Comparison of ENCODE assay signal across 8 mouse cellular contexts in the genomic region with DNA sequence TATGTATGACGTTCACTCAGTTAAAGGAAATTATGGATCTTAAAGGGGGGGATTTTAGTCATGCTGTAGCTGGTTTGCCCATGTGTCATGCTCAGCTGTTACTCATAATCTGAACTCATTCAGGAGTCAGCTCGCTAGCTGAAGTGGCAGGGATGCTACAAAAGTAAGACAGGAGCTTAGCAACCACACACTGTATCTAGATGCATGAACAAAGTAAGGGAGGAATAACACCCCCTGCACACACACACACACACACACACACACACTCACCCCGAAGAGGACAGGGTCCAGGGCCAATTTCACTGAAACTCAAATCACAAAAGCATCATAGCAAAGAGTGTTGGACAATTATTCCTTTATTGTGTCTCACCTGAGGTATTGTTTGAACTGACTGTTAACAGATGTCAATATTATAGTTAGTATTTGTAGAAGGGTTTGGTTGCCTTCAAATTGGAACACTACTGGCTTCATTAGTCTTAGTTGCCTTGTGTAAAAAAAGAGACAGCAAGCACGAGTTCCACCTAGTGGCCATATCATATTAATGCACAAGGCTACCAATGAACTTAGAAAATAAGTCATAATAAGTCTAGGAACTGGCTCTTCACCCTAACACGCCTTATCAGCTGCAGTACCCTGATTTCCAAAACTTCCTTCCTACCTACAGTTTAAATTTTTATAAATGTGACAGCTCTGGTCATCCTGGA. TPM values are rescaled to one million over a fixed set of nuclear protein-coding genes. Genes with fewer than 3 reads are reported as not detected.
DNase-seq lines count a peak whose midpoint lies in the region; ATAC-seq and TF ChIP-seq lines count a peak whose summit lies in the region.

No protein-coding gene starts in this region.

- no peaks in the 10 kb centered on the region for H3K36me3 ChIP-seq in limb, embryonic 14.5 days (ENCODE audit: control insufficient read depth, insufficient read depth, low read length)
- H3K36me3 ChIP-seq in limb, embryonic 10.5 days = no peaks in the 10 kb centered on the region
- H3K36me3 ChIP-seq in hindbrain, embryonic 16.5 days (ENCODE audit: control insufficient read depth, insufficient read depth, low read length) = no peaks in the 10 kb centered on the region

- TF ChIP-seq POLR2A in limb, embryonic 14.5 days (IDR thresholded peaks at IDR 0.05; ENCODE audit: borderline replicate concordance, extremely low read depth, insufficient read depth, insufficient read length) = no peak

- no peaks in the 10 kb centered on the region for H3K9me3 ChIP-seq in limb, embryonic 14.5 days (ENCODE audit: control insufficient read depth, low read length)
- H3K9me3 ChIP-seq in limb, embryonic 10.5 days (replicated peaks) = no peaks in the 10 kb centered on the region
- H3K9me3 ChIP-seq in hindbrain, embryonic 16.5 days (ENCODE audit: control insufficient read depth, low read length) = no peaks in the 10 kb centered on the region

- no peak overlapping the region for H3K4me3 ChIP-seq in limb, embryonic 14.5 days (replicated peaks; ENCODE audit: low read length)
- H3K4me3 ChIP-seq in limb, embryonic 10.5 days = no peak overlapping the region
- H3K4me3 ChIP-seq in hindbrain, embryonic 16.5 days (ENCODE audit: low read length) = no peak overlapping the region

- no peak overlapping the region for H3K4me2 ChIP-seq in limb, embryonic 14.5 days (replicated peaks; ENCODE audit: low read depth, low read length, severe bottlenecking)
- no peak overlapping the region for H3K4me2 ChIP-seq in hindbrain, embryonic 16.5 days (ENCODE audit: low read length)

- WGBS in limb, embryonic 14.5 days = 57% methylated on average over 5 of the region's 5 CpGs
- WGBS in limb, embryonic 10.5 days = 70% methylated on average over 5 of the region's 5 CpGs
- WGBS in hindbrain, embryonic 16.5 days = 68% methylated on average over 5 of the region's 5 CpGs

- no peak overlapping the region for H3K9ac ChIP-seq in limb, embryonic 14.5 days (ENCODE audit: low read depth, low read length, severe bottlenecking)
- H3K9ac ChIP-seq in hindbrain, embryonic 16.5 days (ENCODE audit: low read depth, low read length) = no peak overlapping the region

- no peak for ATAC-seq in limb, embryonic 14.5 days (ENCODE audit: low FRiP score, low read depth)
- peak; percentile 42 for ATAC-seq in hindbrain, embryonic 16.5 days

- H3K27me3 ChIP-seq in limb, embryonic 14.5 days (ENCODE audit: control insufficient read depth, insufficient read depth, low read length) = no peaks in the 10 kb centered on the region
- H3K27me3 ChIP-seq in limb, embryonic 10.5 days (ENCODE audit: low read depth, poor library complexity, severe bottlenecking) = no peaks in the 10 kb centered on the region
- no peaks in the 10 kb centered on the region for H3K27me3 ChIP-seq in hindbrain, embryonic 16.5 days (replicated peaks; ENCODE audit: control insufficient read depth, insufficient read depth, low read length)

- no peaks in the 10 kb centered on the region for H3K4me1 ChIP-seq in limb, embryonic 14.5 days (ENCODE audit: control insufficient read depth, insufficient read depth, low read length)
- H3K4me1 ChIP-seq in limb, embryonic 10.5 days = no peaks in the 10 kb centered on the region
- no peaks in the 10 kb centered on the region for H3K4me1 ChIP-seq in hindbrain, embryonic 16.5 days (ENCODE audit: control insufficient read depth, insufficient read depth, low read depth, low read length)

- no peak overlapping the region for H3K27ac ChIP-seq in limb, embryonic 14.5 days (replicated peaks; ENCODE audit: low read depth, low read length)
- no peak overlapping the region for H3K27ac ChIP-seq in limb, embryonic 10.5 days
- no peak overlapping the region for H3K27ac ChIP-seq in hindbrain, embryonic 16.5 days (ENCODE audit: low read depth, low read length)

- intact Hi-C loops in left cerebral cortex, postnatal 36 days (cut with DNase I) = no loop called here

- peak; percentile 11 for DNase-seq in adrenal gland, postnatal 10 days
- DNase-seq in adrenal gland, adult 18-20 months (ENCODE audit: low spot score in 2 of 2) = no peak
- DNase-seq in limb, embryonic 14.5 days (ENCODE audit: low spot score) = peak; percentile 78
- DNase-seq in limb, embryonic 10.5 days (ENCODE audit: low spot score) = no peak
- DNase-seq in cerebellum, adult 8-10 months = peak; percentile 9
- DNase-seq in retina, postnatal 1 day = peak; percentile 67
- DNase-seq in left cerebral cortex, postnatal 36 days (ENCODE audit: low spot score in 2 of 2) = no peak

RNA-seq across cellular contexts. Expression of a gene that starts 32.5 kb away (rescaled TPM):
- total RNA-seq in adrenal gland, postnatal 10 days (2021) = 10 to 100 TPM; 75.9 to 78.9 TPM
- 10 to 100 TPM; 51.2 to 58.4 TPM for total RNA-seq in adrenal gland, adult 18-20 months (2021)
- polyA plus RNA-seq in limb, embryonic 14.5 days (2012; rRNA removed) = 25.2 and 28.7 TPM in 2 replicates
- polyA plus RNA-seq in limb, embryonic 14.5 days (2014; fragmentation: Nextera tagmentation; extraction: Ambion mirVana) = 53.9 and 56.0 TPM in 2 replicates
- polyA plus RNA-seq in limb, embryonic 10.5 days (2016; fragmentation: Nextera tagmentation; extraction: Ambion mirVana) = 100.0 and 126 TPM in 2 replicates
- polyA plus RNA-seq in hindbrain, embryonic 16.5 days (2015; fragmentation: Nextera tagmentation; extraction: Ambion mirVana) = 118 and 131 TPM in 2 replicates
- 100 to 1,000 TPM in 1 of 2 experiments, 10 to 100 TPM in 1; 92.1 to 107 TPM for total RNA-seq in left cerebral cortex, postnatal 36 days (2021)

Comparison
In these comparisons a context has a peak if more than half of its experiments do, and no peak if none do; other contexts are left out.
1. DNase-seq: peak in adrenal gland, postnatal 10 days (single experiment), limb, embryonic 14.5 days (single experiment), cerebellum, adult 8-10 months (single experiment) and retina, postnatal 1 day (single experiment); none in adrenal gland, adult 18-20 months (0 of 2), limb, embryonic 10.5 days (single experiment) and left cerebral cortex, postnatal 36 days (0 of 2).